Mouse (Mus musculus) adrenal gland, postnatal 4 days (tissue): Measurements from ENCODE around the gene Gstp3. TPM values are rescaled to one million over a fixed set of nuclear protein-coding genes. Genes with fewer than 3 reads are reported as not detected.

ENCODE experiments used
- DNase-seq, 2 experiments: peaks; one replicate each; pipeline ENCODE4 v3.0.0; 2021 to 2022; ENCODE audit warnings: low spot score in 2 of 2, mixed read lengths in 2 of 2
- long read RNA-seq, 2 experiments: library from polyadenylated mRNA; stranded (forward); transcript quantifications; one replicate each; pipeline ENCODE4 v2.0.0; 2021
- total RNA-seq, 2 experiments: library from RNA; stranded (reverse); gene quantifications; 2 replicates each; pipeline ENCODE4 v1.2.3; 2021

Gstp3 gene
- total RNA-seq: 10 to 100 TPM in 1 of 2 experiments, 1 to 10 TPM in 1; 1.9 to 37.5 TPM
- long read RNA-seq, experiment 1, transcript Gstp3-202 (7 exons, 708 nt): major isoform, 18 of 25 reads
- long read RNA-seq, experiment 1, partial matches to known transcripts: 2 of 25 reads
- long read RNA-seq, experiment 1, other reads (novel, unspliced or antisense): 4 of 25 reads
- long read RNA-seq, experiment 2: 0 reads

DNA sequence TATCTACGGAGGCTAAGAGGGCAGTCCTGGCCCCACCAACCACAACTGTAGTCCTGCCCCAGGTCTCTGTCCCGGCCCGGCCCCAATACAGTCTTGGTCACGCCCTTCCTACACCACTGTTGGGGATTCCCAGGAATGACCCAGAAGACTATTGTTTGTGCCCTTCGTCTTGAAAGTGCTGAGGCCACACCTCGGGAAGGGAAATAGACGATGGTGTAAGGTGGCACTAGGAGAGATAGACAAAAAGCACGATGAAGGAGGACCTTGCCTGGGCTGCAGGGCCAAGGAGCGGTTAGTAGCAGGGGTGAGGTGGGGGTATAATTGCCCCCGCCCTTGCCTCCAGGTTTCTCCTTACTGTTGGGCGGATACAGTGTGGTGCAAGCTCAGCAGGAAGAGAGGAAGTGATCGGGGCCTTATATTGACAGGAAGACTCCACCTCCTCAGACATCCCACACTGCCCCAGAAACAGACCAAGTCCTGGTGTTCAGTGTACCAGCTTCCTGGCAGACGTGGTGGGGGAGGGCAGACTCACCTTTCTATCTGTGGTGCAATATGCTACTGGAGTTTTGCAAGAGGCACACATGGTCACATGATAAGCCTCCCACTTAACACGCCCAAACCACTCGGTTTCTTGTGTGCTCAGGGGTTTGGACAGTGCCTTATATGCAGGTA, at the start of gene Gstp3:
TSS of gene Gstp3 (minus strand) at position 501 of the 672 bp plus-strand sequence.
- no peak for DNase-seq

DNA sequence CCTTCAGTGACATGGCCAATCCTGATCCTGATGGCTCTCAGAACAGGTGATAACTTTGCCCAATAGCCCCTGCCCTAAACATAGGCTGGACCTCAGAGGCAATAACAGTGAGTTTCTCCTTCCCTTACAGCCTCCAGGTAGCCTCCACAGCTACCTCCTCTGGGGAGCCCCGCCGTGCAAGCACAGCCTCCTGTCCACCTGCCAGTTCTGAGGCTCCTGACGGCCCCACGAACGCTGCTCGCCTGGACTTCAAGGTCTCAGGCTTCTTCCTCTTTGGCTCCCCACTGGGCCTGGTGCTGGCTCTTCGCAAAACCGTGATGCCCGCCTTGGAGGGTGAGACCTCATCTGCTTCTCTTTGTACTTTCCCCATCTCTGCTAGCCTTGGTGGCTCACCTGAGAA, 49.2 kb upstream of the Gstp3 start:
- no peak for DNase-seq

DNA sequence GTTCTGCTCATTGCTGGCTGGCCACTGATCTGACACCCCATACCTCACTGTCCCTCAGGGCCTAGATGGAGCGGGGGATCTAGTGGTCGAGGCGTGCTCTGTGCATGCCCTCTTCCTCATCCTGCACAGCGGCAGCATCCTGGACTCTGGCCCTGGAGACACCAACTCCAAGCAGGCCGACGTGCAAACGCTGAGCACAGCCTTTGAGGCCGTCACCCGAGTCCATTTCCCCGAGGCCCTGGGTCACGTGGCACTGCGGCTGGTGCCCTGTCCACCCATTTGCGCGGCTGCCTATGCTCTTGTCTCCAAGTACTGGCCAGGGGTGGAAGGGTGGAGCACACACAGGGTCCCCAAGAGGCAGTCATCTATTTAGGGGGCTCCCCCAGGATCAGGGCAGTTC, 47.3 kb upstream of the Gstp3 start:
- DNase-seq: no peak

DNA sequence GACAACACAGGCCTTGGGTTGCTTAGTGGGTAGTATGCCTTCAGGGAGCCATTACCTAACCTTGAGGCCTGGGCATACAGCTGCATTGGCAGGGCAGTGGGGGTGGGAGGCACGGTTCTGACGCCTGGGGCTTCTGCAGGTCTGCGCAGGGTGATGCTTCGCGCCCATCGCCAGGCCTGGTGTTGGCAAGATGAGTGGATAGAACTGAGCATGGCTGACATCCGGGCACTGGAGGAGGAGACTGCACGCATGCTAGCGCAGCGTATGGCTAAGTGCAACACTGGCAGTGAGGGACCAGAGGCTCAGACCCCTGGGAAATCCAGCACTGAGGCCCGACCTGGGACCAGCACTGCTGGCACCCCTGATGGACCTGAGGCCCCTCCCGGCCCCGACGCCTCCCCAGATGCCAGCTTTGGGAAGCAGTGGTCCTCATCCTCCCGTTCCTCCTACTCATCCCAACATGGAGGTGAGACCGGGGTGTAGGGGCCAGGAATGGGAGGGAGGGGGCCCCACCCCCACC, 45.4 kb upstream of the Gstp3 start:
- no peak for DNase-seq

DNA sequence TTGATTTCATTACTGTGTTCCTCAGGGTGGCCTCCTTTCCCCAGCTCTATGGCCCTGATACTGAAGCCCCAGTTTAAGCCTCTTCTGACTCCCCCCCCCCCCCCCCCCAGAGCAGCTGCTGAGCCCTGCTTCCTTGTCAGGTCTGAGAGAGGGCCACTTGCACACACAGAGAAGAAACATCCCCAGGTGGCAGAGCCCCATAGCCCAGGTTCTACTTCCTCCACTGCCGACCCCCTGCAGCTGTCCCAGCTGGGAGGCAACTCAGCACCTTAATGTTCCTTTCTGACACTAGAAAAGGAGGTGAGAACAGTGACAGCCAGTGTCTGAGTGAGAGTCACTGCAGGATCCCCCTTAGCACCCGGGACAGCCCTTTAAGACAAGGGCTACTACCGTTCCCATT, 44.4 kb upstream of the Gstp3 start:
- no peak for DNase-seq

DNA sequence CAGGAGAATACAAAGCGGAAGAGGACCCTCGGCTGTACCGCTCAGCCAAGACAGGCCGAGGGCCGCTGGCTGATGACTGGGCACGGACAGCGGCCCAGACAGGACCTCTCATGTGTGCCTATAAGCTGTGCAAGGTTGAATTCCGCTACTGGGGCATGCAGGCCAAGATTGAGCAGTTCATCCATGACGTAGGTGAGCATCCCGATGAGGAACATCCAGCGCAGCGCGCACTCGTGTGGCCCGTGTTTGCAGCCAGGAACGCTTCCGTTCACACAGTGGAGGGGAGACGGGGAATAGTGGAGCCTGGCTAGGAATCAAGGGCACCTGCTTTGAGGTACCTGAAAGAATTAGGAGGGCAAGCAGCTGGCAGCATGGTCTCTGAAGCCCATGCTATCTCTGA, 43.9 kb upstream of the Gstp3 start:
- DNase-seq: no peak

DNA sequence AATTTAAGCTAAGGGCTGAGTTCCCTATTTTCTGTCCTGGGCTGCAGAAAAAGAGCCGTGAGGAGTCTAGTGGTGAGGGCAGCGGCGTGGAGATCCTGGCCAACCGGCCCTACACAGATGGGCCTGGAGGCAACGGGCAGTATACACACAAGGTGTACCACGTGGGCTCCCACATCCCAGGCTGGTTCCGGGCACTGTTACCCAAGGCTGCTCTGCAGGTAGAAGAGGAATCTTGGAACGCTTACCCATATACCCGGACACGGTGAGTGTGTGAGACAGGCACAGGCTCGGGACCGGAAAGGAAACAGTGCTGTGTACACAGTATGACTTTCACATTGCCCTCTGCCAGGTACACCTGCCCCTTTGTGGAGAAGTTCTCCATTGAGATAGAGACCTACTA, 43.3 kb upstream of the Gstp3 start:
- no peak for DNase-seq

DNA sequence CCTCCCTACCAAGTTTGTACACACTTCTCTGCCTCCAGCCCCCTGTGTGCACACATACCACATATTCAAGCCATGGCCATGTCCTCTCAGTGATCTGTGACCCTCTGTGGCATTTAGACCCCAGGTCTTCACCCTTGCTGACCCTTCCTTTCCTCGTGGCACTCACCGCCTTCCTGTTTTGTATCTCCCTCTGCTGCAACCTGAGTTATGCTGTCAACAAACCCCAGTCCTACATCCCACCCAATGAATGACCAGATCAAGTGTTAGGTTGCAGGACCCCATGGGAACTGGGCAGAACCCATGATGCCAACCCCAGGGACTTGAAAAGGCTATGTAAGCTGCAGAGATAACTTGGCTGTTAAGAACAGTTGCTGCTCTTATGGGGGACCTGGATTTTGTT, 42.7 kb upstream of the Gstp3 start:
- no peak for DNase-seq

DNA sequence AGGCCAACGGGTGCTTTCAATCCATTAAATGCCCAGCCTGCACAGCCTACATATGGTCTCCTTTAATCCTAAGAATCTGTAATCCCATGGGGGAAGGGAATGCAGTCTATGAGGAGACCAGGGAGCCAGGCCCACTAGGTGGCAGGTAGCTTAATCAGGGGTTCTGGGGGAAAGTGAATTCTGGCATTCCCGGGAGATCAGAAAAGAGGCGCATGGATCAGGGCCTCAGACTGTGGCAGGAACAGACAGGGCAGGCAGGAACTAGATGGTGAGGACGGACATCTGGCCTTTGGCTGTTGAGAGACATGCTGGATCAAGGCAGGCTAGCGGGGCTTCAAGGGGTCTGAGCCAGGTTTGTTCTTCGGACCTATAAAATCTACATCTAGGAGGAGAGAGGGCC, 42.1 kb upstream of the Gstp3 start:
- DNase-seq: no peak

DNA sequence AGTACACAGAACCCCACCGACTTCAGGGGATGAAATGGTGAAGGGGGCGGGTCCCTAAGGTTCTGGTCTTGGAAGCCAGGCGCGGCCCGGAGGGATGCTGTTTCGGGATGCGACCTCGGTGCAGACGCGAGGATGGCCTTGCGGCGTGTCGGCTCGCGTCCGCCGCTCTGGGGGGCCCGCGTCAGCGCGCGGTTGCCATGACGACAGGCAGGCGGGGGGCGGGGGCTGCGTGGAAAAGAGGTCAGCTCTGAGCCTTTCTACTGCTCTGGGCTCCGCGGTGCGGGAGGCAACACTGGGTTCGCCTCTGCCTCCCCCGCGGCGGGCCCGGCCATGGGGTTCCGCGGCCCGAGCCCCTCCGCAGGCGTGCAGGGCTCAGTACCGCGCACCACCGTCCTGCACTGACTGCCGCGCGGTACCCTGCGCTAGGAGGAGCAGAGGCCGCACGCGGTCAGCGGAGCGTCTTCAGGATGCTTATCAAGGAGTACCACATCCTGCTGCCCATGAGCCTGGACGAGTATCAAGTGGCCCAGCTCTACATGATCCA, 41.4 kb upstream of the Gstp3 start:
- peak in 1 of 2 experiments; percentile 33 for DNase-seq

DNA sequence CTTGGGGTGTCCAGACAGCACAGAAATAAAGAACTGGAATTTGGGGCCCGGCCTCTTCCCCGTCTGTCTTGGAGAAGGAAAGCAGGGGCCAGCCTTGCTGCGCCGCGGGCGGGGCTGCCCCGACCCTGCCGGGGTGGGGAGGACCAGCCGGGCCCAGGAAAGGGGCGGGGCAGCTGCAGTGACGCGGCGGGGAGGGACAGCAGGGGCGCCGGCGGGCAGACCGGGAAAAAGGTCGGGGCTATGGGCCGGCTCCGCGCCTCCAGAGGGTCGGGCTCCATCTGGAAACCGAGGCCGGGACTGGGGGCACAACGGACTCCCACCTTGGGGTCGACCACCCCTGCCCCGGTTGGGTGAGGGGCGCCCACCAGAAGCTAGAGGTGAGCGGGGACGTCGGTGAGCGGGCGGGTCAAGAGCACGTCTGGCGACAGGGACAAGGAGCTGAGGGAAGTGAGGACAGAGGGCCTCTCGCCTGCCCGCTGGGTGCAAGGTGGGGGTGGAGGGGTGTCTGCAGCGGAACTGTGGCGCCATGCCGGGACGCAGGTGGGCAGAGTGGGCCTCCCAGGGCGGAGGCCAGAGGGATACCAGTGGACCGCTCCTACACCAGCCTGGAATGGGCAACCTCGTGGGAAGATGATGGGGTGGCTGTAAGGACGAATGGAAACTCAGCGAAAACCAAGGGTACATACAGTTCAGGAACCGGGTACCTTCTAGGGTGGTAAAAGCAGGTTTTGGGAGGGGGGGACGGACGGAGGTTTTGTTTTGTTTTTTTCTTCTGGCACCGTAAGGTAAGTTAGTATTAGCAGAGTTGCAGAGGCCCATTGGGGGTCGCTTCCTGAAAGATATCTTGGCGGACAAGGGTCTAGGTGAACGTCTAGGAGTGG, 40.7 kb upstream of the Gstp3 start, which contains the start of gene Pitpnm1:
TSS of gene Pitpnm1 (plus strand) at position 162 of the 881 bp plus-strand sequence.
- DNase-seq: peak; percentile 47 to 51

DNA sequence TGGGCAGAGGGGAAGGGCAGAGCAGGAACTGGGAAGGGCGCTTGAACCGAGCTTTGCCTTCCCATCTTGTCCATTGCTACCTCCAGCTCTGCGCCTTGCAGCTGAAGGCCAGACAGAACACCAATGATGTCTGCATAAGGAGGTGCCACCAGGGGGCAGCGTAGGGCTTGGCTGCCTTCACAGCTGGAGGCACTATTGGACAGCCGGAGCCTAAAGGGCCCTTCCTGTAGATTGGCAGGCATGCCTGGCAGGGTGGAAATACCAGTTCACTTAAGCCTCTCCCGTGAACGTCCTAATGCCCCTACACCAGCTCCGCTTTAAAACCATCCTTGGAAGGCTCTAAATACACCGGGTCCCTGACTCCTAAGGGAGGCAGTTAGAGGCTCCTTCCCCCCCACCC, 39.7 kb upstream of the Gstp3 start:
- peak; percentile 75 to 89 for DNase-seq

DNA sequence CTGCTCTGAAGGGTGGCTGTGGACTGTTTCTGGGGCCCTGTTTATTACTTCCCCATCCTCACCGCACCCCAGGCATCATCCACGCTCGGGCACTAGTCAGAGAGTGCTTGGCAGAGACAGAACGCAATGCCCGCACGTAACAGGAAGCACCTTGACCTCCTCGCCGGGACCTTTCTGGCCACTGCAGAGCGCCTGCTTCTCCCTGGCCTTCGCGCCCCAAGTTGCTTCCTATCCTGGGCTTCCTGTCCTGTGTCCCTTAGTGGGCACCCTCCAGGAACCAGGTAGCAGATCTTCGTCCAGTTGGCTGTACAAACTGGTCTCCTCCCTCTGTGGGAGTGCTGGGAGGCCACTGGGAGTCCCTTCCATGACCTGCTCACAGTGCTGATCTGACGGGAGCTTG, 39.1 kb upstream of the Gstp3 start:
- no peak for DNase-seq

DNA sequence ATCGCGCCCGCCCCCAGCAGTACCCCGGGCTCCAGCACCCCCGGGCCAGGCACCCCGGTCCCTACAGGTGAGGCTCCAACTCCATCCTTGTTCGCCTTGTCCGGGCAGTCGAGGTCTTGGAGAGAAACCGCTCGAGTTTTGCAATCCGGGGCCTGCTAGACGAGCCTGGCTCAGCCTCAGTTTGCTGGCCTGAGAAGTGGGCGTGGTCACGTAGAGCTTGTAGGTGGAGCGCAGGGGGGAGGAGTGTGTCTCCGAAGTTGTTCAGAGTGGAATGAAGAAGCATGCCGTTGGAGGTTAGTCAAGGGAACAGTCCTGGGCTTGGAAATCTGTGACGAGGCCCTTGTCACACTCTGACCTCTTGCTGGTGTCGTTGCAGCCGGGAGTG, 38.1 kb upstream of the Gstp3 start:
- DNase-seq: no peak

DNA sequence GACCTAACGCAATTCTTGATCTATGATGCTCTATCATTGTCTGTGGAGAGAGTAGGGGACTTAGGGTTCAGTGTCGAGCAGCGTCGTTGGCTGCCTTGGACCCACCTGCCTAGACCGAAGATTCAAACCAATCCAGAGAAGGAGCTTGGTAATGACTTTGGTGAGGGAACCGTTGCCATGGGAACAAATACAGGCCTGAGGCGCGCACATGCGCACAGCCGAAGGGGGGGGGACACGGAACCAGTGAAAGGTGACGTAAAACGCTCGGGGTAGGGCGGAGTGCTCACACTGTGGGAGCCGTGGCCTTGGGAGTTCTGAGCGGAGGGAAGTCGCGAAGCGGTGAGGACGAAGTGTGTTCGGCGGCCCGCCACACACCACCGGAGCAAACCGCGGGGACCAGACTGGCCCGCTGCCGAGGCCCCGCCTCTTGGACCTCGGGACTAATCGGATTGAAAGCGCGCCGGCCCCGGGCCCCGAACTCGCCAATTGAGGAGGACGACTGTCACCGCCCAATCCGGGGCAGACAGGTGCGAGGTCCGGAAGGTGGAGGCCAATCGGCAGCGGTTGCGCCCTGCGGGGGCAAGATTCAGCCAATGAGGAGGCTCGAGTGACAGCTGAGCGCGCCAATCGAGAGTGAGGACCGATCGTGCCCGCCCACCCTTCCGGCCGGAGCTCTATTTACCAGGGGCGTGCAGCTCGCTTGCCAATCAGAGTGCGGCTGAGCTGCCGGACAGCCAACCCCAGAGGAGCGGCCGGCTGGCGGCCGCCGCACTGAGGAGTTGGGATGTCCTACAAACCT, 37.5 kb upstream of the Gstp3 start, which contains the start of gene Cdk2ap2:
TSS of gene Cdk2ap2 (plus strand) at position 541 of the 799 bp plus-strand sequence.
- DNase-seq: peak; percentile 98 to 99

DNA sequence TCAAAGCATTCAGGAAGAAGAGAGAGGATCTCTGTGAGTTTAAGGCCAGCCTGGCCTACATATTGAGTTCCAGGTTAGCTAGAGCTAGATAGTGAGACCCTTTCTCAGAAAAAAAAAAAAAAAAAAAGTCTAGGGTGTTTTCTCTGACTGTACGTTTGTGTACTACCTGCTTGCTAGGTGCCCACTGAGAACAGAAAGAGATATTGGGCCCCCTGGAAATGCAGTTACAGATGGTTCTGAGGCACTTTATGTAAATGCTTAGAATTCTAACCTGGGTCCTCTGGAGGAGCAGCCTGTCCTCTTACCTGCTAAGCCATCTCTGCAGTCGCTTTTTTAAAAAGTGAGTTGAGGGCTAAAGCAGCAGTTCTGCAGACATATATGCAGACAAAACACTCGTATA, 36.4 kb upstream of the Gstp3 start:
- no peak for DNase-seq

DNA sequence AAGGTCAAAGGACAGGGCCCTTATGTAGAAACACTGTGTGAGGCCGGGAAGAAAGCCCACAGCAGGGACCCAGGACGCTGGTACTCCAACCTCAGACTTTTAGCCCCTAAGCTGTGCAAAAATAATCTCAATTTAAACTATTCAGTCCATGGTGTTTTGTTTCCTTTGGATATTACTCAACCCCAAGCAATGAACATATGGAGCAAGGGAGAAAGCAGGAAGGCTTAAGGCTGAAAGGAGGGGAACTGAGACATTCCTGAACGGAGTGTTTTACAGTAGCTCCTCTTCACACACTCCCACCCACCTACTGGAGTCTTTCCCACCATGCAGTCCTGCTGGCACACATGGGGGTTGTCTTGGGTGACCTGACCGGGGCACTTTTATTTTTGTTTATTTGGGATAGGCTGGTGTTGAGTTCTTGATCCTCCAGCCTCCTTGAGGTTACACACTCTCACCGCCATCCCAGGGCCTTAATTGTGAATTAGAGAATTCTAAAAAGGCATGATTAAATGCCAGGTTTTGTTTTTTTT, 35.5 kb upstream of the Gstp3 start:
- no peak for DNase-seq

DNA sequence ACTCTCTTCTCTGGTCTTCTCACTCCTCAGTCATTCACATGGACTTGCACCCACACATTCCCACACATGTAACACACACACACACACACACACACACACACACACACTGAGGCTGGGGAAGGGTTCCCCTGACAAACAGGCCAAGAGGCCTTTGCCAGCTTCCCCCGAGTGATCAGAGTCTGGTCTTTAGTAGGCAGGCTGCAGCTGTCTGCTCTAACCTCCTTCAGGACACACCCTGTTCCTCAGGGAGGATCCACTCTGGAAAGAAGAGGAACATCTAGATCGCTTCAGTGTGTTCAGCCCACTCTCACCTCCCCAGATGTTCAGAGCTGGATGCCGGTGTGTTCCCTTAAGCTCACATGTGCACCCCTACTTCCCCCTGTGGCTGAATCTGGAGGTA, 35.0 kb upstream of the Gstp3 start:
- DNase-seq: no peak

DNA sequence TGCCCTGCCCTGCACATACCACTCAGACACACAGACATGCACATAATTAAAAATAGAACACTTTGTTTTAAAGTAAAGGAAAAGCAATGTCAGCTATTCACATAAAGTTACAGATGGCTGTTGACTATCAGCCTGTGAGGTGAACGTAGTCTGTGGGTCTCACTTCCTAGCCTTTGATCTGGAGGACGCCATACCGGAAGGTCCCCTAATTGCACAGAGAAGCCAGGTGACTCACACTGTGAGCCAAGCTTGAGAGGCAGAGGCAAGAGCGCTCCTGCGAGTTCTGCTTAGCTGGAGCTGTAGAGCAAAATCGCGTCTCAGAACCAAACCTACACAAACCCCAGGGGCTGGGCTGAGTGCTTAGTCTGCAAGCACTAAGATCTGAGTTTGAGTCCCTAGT, 34.4 kb upstream of the Gstp3 start:
- no peak for DNase-seq

DNA sequence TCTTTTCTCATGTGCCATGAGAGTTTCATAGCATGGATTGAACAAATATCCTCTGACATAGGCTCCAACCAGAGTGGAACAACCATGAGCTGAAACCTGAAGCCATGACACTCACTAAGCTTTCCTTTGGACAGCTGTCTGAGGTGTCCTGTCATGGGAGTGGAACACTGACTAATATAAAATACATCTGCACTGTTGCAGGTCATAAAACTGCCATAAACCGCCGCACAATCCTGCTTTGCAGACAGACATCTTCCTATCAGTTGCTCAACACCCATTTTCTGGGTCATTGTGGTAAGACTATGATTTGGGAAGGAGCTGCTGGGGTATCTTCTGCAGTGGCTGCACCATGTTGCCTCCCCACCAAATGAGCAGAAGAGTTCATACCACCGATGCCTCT, 33.4 kb upstream of the Gstp3 start:
- DNase-seq: no peak
